Mouse (Mus musculus): ENCODE results near the gene Tmem106a.
"Not testable (repeated sequence)": the region's sequence is repeated elsewhere in the genome, so short reads cannot be mapped to it uniquely, and the experiment has no call there.

Tmem106a gene

GRCm38 (mm10) chr11:101599156-101599555 lies 17.1 kb downstream of the Tmem106a start, which contains the start of gene Gm11634:
TSS of gene Gm11634 (minus strand) at chr11:101599256.
- no peak for DNase-seq (ENCODE audit: low spot score in 2 of 2)

GRCm38 (mm10) chr11:101602491-101602890 lies 20.4 kb downstream of the Tmem106a start:
- peak in 1 of 2 experiments; percentile 66 for DNase-seq (ENCODE audit: low spot score in 2 of 2)

GRCm38 (mm10) chr11:101604116-101604515 lies 22.1 kb downstream of the Tmem106a start:
- DNase-seq (ENCODE audit: low spot score in 2 of 2) = no peak

DNA sequence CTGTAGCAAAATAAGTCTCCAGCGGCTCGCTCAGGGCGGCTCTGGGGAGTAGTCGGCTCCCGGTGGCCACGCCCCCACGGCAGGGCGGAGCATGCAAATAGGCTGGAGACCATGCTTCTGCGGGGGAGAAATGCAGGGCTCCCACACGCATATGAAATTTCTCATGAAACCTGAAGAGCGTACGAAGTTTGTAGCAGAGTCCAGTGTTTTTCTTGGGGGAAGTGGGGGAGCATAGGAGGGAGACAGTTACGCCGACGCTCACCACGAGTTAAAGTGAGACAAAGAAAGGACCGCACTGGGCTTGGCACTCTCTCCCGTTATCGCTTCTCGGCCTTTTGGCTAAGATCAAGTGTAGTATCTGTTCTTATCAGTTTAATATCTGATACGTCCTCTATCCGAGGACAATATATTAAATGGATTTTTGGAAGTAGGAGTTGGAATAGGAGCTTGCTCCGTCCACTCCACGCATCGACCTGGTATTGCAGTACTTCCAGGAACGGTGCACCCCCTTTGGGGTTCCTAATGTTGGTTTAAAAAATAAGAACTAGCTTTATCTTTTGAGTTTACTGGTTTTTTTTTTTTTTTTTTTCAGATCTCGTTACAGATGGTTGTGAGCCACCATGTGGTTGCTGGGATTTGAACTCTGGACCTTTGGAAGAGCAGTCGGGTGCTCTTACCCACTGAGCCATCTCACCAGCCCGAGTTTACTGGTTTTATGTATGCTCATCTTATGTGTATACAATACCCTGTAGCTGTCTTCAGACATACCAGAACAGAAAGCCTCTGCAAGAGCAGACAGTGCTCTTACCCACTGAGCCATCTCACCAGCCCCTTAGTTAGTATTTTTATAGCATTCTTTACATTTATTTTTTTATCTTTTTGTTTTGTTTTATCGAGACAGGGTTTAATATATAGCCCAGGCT lies 22.8 kb downstream of the Tmem106a start:
- DNase-seq (ENCODE audit: low spot score in 2 of 2) = peak; percentile 59 to 80

DNA sequence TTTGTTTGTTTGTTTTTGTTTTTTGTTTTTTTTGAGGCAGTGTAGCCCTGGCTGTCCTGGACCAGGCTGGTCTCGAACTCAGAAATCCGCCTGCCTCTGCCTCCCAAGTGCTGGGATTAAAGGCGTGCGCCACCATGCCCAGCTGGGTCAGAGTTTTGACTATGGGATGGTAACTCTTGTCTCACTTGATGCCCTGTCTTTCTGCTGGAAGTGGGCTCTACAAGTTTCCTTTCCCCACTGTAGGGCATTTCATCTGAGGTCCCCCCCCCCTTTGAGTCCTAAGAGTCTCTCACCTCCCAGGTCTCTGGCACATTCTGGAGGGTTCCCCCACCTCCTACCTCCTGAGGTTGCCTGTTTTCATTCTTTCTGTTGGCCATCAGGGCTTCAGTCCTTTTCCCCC lies 25.1 kb downstream of the Tmem106a start:
- not testable (repeated sequence) for DNase-seq (ENCODE audit: low spot score in 2 of 2)

DNA sequence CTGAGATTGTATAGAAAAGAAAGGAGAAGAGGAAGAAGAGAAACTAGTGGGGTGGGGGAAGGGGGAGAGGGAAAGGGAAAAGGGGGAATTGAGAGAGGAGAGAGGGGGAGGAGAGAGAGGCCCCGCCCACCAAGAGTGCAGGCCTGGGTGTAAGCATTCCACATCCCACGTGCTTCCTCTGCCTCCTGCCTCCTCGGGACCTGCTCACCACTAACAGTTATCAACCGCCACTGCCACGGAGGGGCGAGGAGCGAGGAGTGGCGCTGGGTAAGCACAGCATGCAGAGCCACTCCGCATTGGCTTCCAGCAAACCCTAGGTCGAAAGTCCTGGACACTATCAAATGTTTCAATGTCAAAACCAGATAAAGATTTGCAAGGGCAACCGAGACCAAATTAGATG lies 28.4 kb downstream of the Tmem106a start:
- DNase-seq (ENCODE audit: low spot score in 2 of 2) = no peak

DNA sequence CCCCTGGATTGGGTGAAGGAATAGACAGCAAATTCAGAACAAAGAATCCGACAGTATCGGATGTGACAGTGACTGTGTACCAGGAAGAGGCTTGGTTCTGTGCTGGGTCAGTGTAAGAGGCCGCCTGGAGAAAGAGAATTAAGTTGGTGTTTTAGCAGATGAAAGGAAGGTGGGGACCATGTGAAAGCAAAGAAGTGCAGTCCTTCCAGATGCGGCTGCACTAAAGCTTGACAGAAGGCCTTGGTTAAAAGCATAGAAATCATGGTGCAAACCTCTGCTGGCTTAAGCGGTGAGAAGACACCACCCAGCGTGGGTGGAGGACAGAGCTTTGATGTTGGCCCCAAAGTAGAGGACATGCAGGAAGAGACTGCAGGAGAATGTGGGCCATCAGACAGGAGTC lies 31.6 kb downstream of the Tmem106a start:
- DNase-seq (ENCODE audit: low spot score in 2 of 2) = no peak

DNA sequence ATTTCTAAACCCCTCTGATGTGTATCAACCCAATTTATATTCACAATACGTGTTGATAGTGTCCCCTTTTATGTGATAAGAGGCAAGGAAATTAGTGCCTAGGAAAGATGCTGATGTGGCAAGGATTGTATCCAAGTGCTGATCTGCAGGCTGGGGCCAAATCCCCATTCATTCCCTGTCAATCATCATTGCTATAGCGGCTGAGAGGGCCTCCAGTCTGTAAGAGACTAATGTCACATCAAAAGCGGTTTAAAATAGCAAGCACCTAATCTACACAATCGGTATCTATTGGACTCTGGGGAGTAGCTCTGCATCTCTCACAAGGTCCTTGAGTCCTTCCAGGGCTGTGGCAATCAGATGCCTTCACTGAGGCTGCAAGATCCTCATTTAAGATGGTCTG lies 32.1 kb downstream of the Tmem106a start:
- no peak for DNase-seq (ENCODE audit: low spot score in 2 of 2)

DNA sequence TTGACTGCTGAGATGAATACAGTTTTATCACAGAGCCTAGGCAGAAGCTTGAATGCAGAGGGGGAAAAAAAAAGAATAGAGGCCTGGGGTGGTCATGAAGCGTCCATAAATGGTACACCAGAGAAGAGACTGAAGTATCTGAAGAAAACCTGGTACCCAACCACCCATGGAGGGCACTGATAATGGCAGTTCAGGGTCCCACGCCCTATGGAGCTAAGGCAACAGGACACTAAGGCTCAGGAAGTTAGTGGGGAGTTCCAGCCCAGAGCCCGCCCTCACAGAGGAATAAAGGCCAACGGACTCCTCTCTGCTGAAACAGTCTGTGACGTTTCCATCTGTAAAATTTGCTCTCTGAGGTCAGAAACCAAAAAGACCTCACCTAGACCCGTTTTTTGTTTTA lies 33.3 kb downstream of the Tmem106a start:
- DNase-seq (ENCODE audit: low spot score in 2 of 2) = no peak

DNA sequence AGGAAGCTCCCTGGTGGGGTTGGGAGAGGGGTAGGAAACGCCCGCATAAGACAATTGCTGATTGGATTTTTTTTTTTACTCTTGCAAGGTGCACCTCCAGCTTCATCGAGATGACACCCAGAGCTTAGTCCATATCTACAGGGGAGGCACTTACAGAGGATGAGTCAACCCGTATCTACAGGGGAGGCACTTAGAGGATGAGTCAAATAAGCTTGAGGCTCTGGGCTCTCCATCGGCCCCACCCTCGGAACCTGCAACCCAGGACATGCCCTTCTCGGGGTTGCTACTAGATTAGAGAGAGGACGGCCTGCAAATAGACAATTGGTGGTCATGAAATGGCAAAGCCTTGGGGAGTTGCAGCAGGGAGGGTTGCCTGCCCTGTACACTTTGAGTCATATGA lies 34.1 kb downstream of the Tmem106a start:
- no peak for DNase-seq (ENCODE audit: low spot score in 2 of 2)

DNA sequence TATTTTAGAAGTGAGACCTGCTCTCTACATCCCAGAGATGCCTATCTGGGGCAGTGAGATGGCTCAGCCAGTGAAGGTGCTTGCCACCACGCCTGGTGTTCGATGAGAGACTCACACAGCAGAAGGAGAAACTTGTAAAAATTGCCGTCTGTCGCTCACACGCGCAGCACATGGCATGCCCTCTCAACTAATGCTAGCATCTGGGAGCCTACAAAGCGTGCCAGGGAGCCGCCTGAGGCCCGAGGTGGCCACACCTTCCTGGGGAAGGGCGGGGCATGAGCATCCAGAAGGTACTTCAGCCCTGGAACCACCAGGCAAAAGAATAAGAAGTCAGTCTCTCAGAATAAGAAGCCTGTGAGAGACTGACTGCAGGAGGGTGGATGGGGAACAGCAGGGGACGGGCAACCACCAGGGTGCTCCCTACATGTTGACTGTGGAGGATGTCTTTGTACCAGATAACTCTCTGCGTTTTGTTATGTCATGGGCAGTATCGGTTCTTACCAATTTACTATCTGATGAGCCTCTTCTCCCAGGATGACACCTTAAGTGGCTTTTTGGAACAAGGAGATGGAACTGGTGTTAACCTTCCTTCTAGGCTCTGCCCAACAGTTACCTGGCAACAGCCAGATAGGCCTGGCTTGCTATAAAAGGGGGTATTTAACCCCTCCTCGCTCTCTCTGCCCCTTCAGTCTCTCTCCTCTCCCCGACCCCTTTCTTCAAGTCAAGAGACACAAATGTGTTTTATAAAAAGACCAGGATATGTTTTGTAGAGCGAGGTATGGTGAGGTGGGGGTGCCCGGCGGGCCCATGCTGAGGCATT lies 35.1 kb downstream of the Tmem106a start:
- DNase-seq (ENCODE audit: low spot score in 2 of 2) = no peak

- peak; percentile 11 to 37 for DNase-seq (ENCODE audit: low spot score in 2 of 2)
Measured at GRCm38 (mm10) chr11:101617849-101618248, 35.8 kb downstream of the Tmem106a start.

DNA sequence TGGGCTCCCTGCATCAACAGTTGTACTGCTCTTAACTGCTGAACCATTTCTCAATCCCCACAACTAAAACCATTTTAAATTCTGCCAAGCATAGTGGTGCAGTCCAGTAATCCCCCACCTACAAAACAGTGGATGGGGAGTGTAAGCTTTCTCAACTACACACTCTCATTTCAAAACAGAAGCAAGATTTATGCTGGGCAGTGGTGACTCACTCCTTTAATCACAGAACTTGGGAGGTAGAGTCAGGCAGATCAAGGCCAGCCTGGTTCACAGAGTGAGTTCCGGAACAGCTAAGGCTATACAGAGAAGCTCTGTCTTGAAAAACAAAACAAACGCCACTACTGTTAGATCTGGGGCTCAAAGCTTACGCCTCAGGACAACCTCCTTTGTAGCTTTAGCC lies 36.6 kb downstream of the Tmem106a start:
- DNase-seq (ENCODE audit: low spot score in 2 of 2) = no peak

GRCm38 (mm10) chr11:101620022-101620655 lies 38.1 kb downstream of the Tmem106a start:
- DNase-seq (ENCODE audit: low spot score in 2 of 2) = not testable (repeated sequence)

GRCm38 (mm10) chr11:101626649-101626994 lies 44.6 kb downstream of the Tmem106a start:
- no peak for DNase-seq (ENCODE audit: low spot score in 2 of 2)

- DNase-seq (ENCODE audit: low spot score in 2 of 2) = peak; percentile 77 to 82
Measured at GRCm38 (mm10) chr11:101626995-101627856, 45.2 kb downstream of the Tmem106a start, which contains the start of gene Rdm1. TSS of gene Rdm1 (plus strand) at chr11:101627195.

GRCm38 (mm10) chr11:101627857-101628559 lies 46.0 kb downstream of the Tmem106a start:
- peak; percentile 74 to 88 for DNase-seq (ENCODE audit: low spot score in 2 of 2)

DNA sequence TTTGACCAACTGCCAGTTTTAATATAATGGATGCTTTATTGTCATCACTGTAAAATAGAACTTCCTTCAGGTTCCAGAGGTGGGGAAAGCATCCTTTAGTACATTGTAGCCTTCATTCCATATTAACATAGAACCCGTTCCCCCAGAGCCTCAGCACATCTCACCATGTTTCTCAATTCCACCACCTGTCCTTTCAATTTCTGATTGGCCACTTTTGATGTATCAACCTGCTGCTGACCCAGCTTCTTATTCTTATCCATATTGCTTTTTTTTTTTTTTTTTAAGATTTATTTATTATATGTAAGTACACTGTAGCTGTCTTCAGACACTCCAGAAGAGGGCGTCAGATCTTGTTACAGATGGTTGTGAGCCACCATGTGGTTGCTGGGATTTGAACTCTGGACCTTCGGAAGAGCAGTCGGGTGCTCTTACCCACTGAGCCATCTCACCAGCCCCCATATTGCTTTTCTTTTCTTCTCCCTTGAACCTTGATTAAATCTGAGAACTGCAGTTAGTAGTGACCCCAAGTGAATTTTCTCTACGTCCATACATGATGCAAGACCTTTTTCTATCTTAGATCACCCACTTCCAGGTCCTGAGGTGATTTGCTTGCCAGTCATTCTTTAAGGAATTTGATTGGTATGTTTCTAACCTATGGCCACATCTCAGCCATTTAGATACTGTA lies 46.8 kb downstream of the Tmem106a start:
- not testable (repeated sequence) for DNase-seq (ENCODE audit: low spot score in 2 of 2)

- no peak for DNase-seq (ENCODE audit: low spot score in 2 of 2)
Measured at GRCm38 (mm10) chr11:101635660-101636059, 53.6 kb downstream of the Tmem106a start.

DNA sequence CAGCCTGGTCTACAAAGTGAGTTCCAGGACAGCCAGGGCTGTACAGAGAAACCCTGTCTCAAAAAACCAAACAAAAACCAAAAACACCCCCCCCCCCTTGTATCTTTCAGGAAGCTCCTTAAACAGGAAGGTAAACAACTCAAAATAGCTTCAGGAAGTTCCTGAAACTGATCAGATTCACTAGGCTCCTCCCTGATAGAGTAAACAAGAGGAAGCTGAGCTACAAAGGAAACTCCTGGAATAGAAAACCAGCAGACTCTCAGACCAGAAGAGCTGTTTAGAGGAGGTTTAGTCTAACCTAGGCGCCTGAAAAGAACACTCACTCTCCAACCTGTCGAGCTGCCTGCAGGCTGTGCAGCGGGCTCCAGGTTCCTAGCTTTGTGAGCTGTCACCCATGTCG lies 57.7 kb downstream of the Tmem106a start:
- DNase-seq (ENCODE audit: low spot score in 2 of 2) = no peak
